Mouse (Mus musculus) MEL (cell line): ENCODE measurements at regions not wholly inside any gene's neighbourhood (a gene's known extent, or its start where the extent isn't known, plus 50 kb on each side); places are given as distances from the start of the nearest gene placed in this dataset.

Experiments used
- DNase-seq: peaks from one replicate; pipeline ENCODE4 v3.0.0; 2011; ENCODE audit warnings: low read depth, low spot score
- H3K27ac ChIP-seq: 2 replicates; pipeline ENCODE4 v1.5.1; 2012; ENCODE audit warnings: low read depth, mild to moderate bottlenecking, control low read depth, low read length, moderate library complexity; ENCODE audit not compliant: control insufficient read depth
- H3K27me3 ChIP-seq, 2 experiments: fragments of 150-350 bp in 1 of 2; sonication (generic) in 1 of 2; 2 replicates each; pipeline ENCODE4 v1.6.1; 2012; ENCODE audit warnings: low read length in 2 of 2, mild to moderate bottlenecking in 2 of 2, improper control_type of control experiment in 1 of 2, moderate library complexity in 1 of 2; ENCODE audit not compliant: insufficient read depth in 2 of 2, control insufficient read depth in 1 of 2
- H3K36me3 ChIP-seq, 2 experiments: 2 replicates each; pipeline ENCODE4 v1.6.1; 2012 to 2014; ENCODE audit warnings: low read length in 2 of 2, improper control_type of control experiment in 1 of 2, inconsistent platforms in 1 of 2, mild to moderate bottlenecking in 1 of 2; ENCODE audit not compliant: insufficient read depth in 2 of 2, control insufficient read depth in 1 of 2
- H3K4me1 ChIP-seq, 2 experiments: fragments of 150-350 bp in 1 of 2; sonication (generic) in 1 of 2; 2 replicates each; pipeline ENCODE4 v1.6.1; 2012; ENCODE audit warnings: low read length in 2 of 2, improper control_type of control experiment in 1 of 2, mild to moderate bottlenecking in 1 of 2; ENCODE audit not compliant: insufficient read depth in 2 of 2, control insufficient read depth in 1 of 2
- H3K4me3 ChIP-seq, 2 experiments: fragments of 150-350 bp in 1 of 2; sonication (generic) in 1 of 2; 2 replicates each; pipeline ENCODE4 v1.5.1; 2012; ENCODE audit warnings: low read depth in 2 of 2, low read length in 2 of 2, mild to moderate bottlenecking in 2 of 2, moderate library complexity in 2 of 2, control low read depth in 1 of 2, improper control_type of control experiment in 1 of 2; ENCODE audit not compliant: control insufficient read depth in 1 of 2, insufficient read depth in 1 of 2
- H3K79me2 ChIP-seq: 2 replicates; pipeline ENCODE4 v1.6.1; 2012; ENCODE audit warnings: mild to moderate bottlenecking, low read length, moderate library complexity; ENCODE audit not compliant: control insufficient read depth, poor library complexity, insufficient read depth
- H3K9ac ChIP-seq: 2 replicates; pipeline ENCODE4 v1.6.1; 2012; ENCODE audit warnings: low read depth, mild to moderate bottlenecking, control low read depth, low read length, moderate library complexity; ENCODE audit not compliant: control insufficient read depth, poor library complexity, severe bottlenecking
- H3K9me3 ChIP-seq: fragments of 150-350 bp; sonication (generic); replicated peaks from 2 replicates; pipeline ENCODE4 v1.6.1; 2012; ENCODE audit warnings: mild to moderate bottlenecking, low read length, improper control_type of control experiment, moderate library complexity; ENCODE audit not compliant: insufficient read depth
- BHLHE40 ChIP-seq: IDR thresholded peaks from 2 replicates; pipeline ENCODE4 v1.6.1; 2012; ENCODE audit warnings: low read depth, mild to moderate bottlenecking, inconsistent platforms, low read length, improper control_type of control experiment, borderline replicate concordance
- CHD1 ChIP-seq: IDR thresholded peaks from 2 replicates; pipeline ENCODE4 v1.6.1; 2012; ENCODE audit warnings: low read depth, mild to moderate bottlenecking, inconsistent platforms, low read length, improper control_type of control experiment
- CHD2 ChIP-seq: IDR thresholded peaks from 2 replicates; pipeline ENCODE4 v1.6.1; 2011; ENCODE audit warnings: low read length, improper control_type of control experiment
- CTCF ChIP-seq, 3 experiments: IDR thresholded peaks in 2 of 3; conservative IDR thresholded peaks in 1 of 3; 2 replicates each; pipeline ENCODE4 v1.5.1; 2011 to 2012; ENCODE audit warnings: low read length in 3 of 3, low read depth in 2 of 3, mild to moderate bottlenecking in 2 of 3, improper control_type of control experiment in 1 of 3, inconsistent platforms in 1 of 3, mixed read lengths in 1 of 3, moderate library complexity in 1 of 3; ENCODE audit not compliant: control insufficient read depth in 1 of 3, insufficient read depth in 1 of 3, poor library complexity in 1 of 3, severe bottlenecking in 1 of 3
- ELF1 ChIP-seq: IDR thresholded peaks from 2 replicates; pipeline ENCODE4 v1.6.1; 2014; ENCODE audit warnings: low read depth, mild to moderate bottlenecking, inconsistent platforms, low read length, improper control_type of control experiment, moderate library complexity
- EP300 ChIP-seq, 2 experiments: IDR thresholded peaks; 2 replicates each; pipeline ENCODE4 v1.6.1; 2011; ENCODE audit warnings: improper control_type of control experiment in 2 of 2, low read length in 2 of 2, low read depth in 1 of 2, mild to moderate bottlenecking in 1 of 2
- ETS1 ChIP-seq: IDR thresholded peaks from 2 replicates; pipeline ENCODE4 v1.6.1; 2012; ENCODE audit warnings: low read depth, mild to moderate bottlenecking, inconsistent platforms, low read length, improper control_type of control experiment, moderate library complexity
- GABPA ChIP-seq: IDR thresholded peaks from 2 replicates; pipeline ENCODE4 v1.6.1; 2012; ENCODE audit warnings: low read depth, mild to moderate bottlenecking, inconsistent platforms, low read length, improper control_type of control experiment, moderate library complexity
- HCFC1 ChIP-seq: IDR thresholded peaks from 2 replicates; pipeline ENCODE4 v1.6.1; 2012; ENCODE audit warnings: low read depth, mild to moderate bottlenecking, inconsistent platforms, low read length, improper control_type of control experiment, moderate library complexity
- JUND ChIP-seq: IDR thresholded peaks from 2 replicates; pipeline ENCODE4 v1.6.1; 2011; ENCODE audit warnings: low read depth, mild to moderate bottlenecking, improper control_type of control experiment, low read length
- KAT2A ChIP-seq: conservative IDR thresholded peaks from 2 replicates; pipeline ENCODE4 v1.6.1; 2012; ENCODE audit warnings: low read depth, low read length, improper control_type of control experiment, inconsistent platforms
- MAFK ChIP-seq: IDR thresholded peaks from 2 replicates; pipeline ENCODE4 v1.6.1; 2011; ENCODE audit warnings: low read depth, mild to moderate bottlenecking, low read length, improper control_type of control experiment, borderline replicate concordance
- MYB ChIP-seq: IDR thresholded peaks from 2 replicates; pipeline ENCODE4 v1.6.1; 2011; ENCODE audit warnings: mild to moderate bottlenecking, low read depth, low read length, improper control_type of control experiment
- POLR2A ChIP-seq, 2 experiments: IDR thresholded peaks; 2 replicates each; pipeline ENCODE4 v1.6.1; 2011 to 2012; ENCODE audit warnings: low read length in 2 of 2, mild to moderate bottlenecking in 2 of 2, control low read depth in 1 of 2, improper control_type of control experiment in 1 of 2, low read depth in 1 of 2, moderate library complexity in 1 of 2; ENCODE audit not compliant: control insufficient read depth in 1 of 2, insufficient read depth in 1 of 2, poor library complexity in 1 of 2
- POLR2AphosphoS2 ChIP-seq: IDR thresholded peaks from 2 replicates; pipeline ENCODE4 v1.6.1; 2011; ENCODE audit warnings: low read length, improper control_type of control experiment
- POLR2AphosphoS5 ChIP-seq: IDR thresholded peaks from 2 replicates; pipeline ENCODE4 v1.6.1; 2012; ENCODE audit warnings: low read depth, borderline replicate concordance, mild to moderate bottlenecking, inconsistent platforms, low read length, moderate library complexity, mixed read lengths
- SIN3A ChIP-seq: IDR thresholded peaks from 2 replicates; pipeline ENCODE4 v1.6.1; 2012; ENCODE audit warnings: low read length, improper control_type of control experiment, inconsistent platforms
- TAL1 ChIP-seq: IDR thresholded peaks from 2 replicates; pipeline ENCODE4 v1.6.1; 2012; ENCODE audit warnings: mild to moderate bottlenecking, inconsistent platforms, low read length, moderate library complexity, mixed read lengths
- ZKSCAN1 ChIP-seq: IDR thresholded peaks from 2 replicates; pipeline ENCODE4 v1.6.1; 2012; ENCODE audit warnings: low read depth, mild to moderate bottlenecking, inconsistent platforms, low read length, improper control_type of control experiment, moderate library complexity
- ZNF384 ChIP-seq: IDR thresholded peaks from 2 replicates; pipeline ENCODE4 v1.6.1; 2012; ENCODE audit warnings: low read depth, mild to moderate bottlenecking, inconsistent platforms, low read length, improper control_type of control experiment

- DNase-seq, result no peak
- no peak overlapping the region for H3K9ac ChIP-seq
- no peaks in the 10 kb centered on the region for H3K9me3 ChIP-seq
Measured at GRCm38 (mm10) chr14:15809083-15809482, 370.3 kb upstream of the Lrrc3b start.

GRCm38 (mm10) chr14:15841390-15842023 is 402.7 kb upstream of the Lrrc3b start:
- Histone ChIP-seq H3K36me3 (no peaks in the 10 kb centered on the region), H3K9me3 (no peaks in the 10 kb centered on the region), H3K27me3 (no peaks in the 10 kb centered on the region), H3K79me2 (no peaks in the 10 kb centered on the region), H3K27ac (no peak overlapping the region), H3K4me1 (no peaks in the 10 kb centered on the region), H3K9ac (no peak overlapping the region), H3K4me3 (no peak overlapping the region)
- no peak for DNase-seq
- TF ChIP-seq POLR2AphosphoS2 (no peak), MYB (no peak), CHD2 (no peak), CHD1 (no peak), BHLHE40 (no peak), ELF1 (no peak), POLR2AphosphoS5 (no peak), POLR2A (IDR thresholded peaks at IDR 0.05; ENCODE audit: control insufficient read depth in 1 of 2, insufficient read depth in 1 of 2, low read depth in 1 of 2, low read length in 2 of 2, poor library complexity in 1 of 2) (no peak), ZNF384 (no peak), HCFC1 (no peak), GABPA (no peak), JUND (no peak), MAFK (no peak), ETS1 (no peak), ZKSCAN1 (no peak), EP300 (IDR thresholded peaks at IDR 0.05; ENCODE audit: low read depth in 1 of 2, low read length in 2 of 2) (no peak), KAT2A (no peak), TAL1 (no peak), CTCF (IDR thresholded peaks at IDR 0.05 in 2 of 3, conservative IDR thresholded peaks at IDR 0.05 in 1 of 3; ENCODE audit: control insufficient read depth in 1 of 3, insufficient read depth in 1 of 3, low read depth in 2 of 3, low read length in 3 of 3, poor library complexity in 1 of 3, severe bottlenecking in 1 of 3) (no peak)

More at GRCm38 (mm10) chr14:15809083-15809482, 370.3 kb upstream of the Lrrc3b start:
- no peaks in the 10 kb centered on the region for H3K4me1 ChIP-seq
- no peak for TF ChIP-seq SIN3A
- no peak overlapping the region for H3K4me3 ChIP-seq
- no peaks in the 10 kb centered on the region for H3K79me2 ChIP-seq
- H3K27me3 ChIP-seq, result no peaks in the 10 kb centered on the region
- H3K27ac ChIP-seq, result no peak overlapping the region
- no peaks in the 10 kb centered on the region for H3K36me3 ChIP-seq
